Mouse (Mus musculus) heart, postnatal 0 days (tissue): ENCODE measurements around the gene Phactr3.

Experiments
- CTCF ChIP-seq: IDR thresholded peaks from 2 replicates; pipeline ENCODE4 v1.5.1; 2016; ENCODE audit warnings: antibody characterized with exemption, control low read depth, low read depth
- EP300 ChIP-seq: IDR thresholded peaks from 2 replicates; pipeline ENCODE4 v1.6.1; 2016; ENCODE audit warnings: antibody characterized with exemption, low read depth

DNA sequence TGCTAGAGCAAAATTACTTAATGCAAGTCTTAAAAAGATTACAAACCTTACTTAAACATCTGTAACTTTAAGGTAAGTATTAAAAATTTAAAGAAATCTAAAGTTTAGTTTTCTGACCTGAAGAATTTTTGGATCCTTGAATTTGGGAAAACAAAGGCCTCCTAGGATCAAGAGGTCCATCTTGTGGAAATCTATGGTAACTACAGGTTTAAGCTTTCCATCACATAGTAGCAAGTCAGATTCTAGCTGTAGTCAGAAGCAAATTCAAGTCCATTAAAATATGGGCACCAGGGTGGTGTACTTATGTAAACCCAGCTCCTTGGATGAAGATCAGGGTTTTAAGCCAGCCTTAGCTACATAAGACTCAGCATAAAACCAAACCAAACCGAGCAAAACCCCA lies 219.1 kb downstream of the Phactr3 start:
- TF ChIP-seq CTCF: peak; percentile 53
- TF ChIP-seq EP300: no peak
